8 mouse cellular contexts compared by ENCODE assay signal in genomic region chr2:173173008-173173407, GRCm38 (mm10). TPM values are rescaled to one million over a fixed set of nuclear protein-coding genes. Genes with fewer than 3 reads are reported as not detected.
A peak's percentile ranks its signal among the peaks of the same experiment; 100 is the strongest.
DNase-seq lines count a peak whose midpoint lies in the region; ATAC-seq and TF ChIP-seq lines count a peak whose summit lies in the region.

No protein-coding gene starts in this region.

- peak overlapping the region; percentile 56 for H3K4me2 ChIP-seq in forebrain, embryonic 14.5 days (ENCODE audit: low read length)
- H3K4me2 ChIP-seq in kidney, embryonic 15.5 days, result peak overlapping the region; percentile 59
- H3K4me2 ChIP-seq in midbrain, embryonic 14.5 days (ENCODE audit: low read length), result peak overlapping the region; percentile 64

- 2% methylated on average over 2 of the region's 2 CpGs for WGBS in forebrain, embryonic 14.5 days
- WGBS in kidney, embryonic 15.5 days, result 27% methylated on average over 2 of the region's 2 CpGs
- WGBS in midbrain, embryonic 14.5 days, result 7% methylated on average over 2 of the region's 2 CpGs

- peaks cover 16% of the 10 kb centered on the region for H3K4me1 ChIP-seq in forebrain, embryonic 14.5 days (ENCODE audit: control insufficient read depth, insufficient read depth, low read length)
- peaks cover 61% of the 10 kb centered on the region for H3K4me1 ChIP-seq in kidney, embryonic 15.5 days
- peaks cover 31% of the 10 kb centered on the region for H3K4me1 ChIP-seq in midbrain, embryonic 14.5 days (ENCODE audit: control insufficient read depth, insufficient read depth, low read length)

- ATAC-seq in forebrain, embryonic 14.5 days, result peak; percentile 51
- ATAC-seq in kidney, embryonic 15.5 days (replicated peaks; ENCODE audit: low FRiP score), result no peak
- peak; percentile 65 for ATAC-seq in midbrain, embryonic 14.5 days (ENCODE audit: low FRiP score, low TSS enrichment)

- peak; percentile 31 for DNase-seq in kidney, adult 11 months
- DNase-seq in kidney, postnatal 25 days, result no peak
- peak; percentile 90 for DNase-seq in brain, embryonic 14.5 days (ENCODE audit: low read depth)
- peak; percentile 77 for DNase-seq in forebrain, embryonic 14.5 days (ENCODE audit: low spot score)
- peak; percentile 80 for DNase-seq in midbrain, embryonic 14.5 days
- no peak for DNase-seq in thymus, adult 18-20 months
- no peak for DNase-seq in adrenal gland, postnatal 36 days

- TF ChIP-seq CTCF in brain, embryonic 14.5 days (IDR thresholded peaks at IDR 0.05; ENCODE audit: borderline replicate concordance, extremely low read depth, insufficient read depth, insufficient read length), result no peak

- H3K4me3 ChIP-seq in forebrain, embryonic 14.5 days (ENCODE audit: low read depth, low read length), result no peak overlapping the region
- H3K4me3 ChIP-seq in kidney, embryonic 15.5 days (replicated peaks), result no peak overlapping the region
- no peak overlapping the region for H3K4me3 ChIP-seq in midbrain, embryonic 14.5 days (replicated peaks; ENCODE audit: low read depth, low read length)

- peak overlapping the region; percentile 93 for H3K27ac ChIP-seq in forebrain, embryonic 14.5 days (ENCODE audit: low read depth, low read length)
- peak overlapping the region; percentile 94 for H3K27ac ChIP-seq in kidney, embryonic 15.5 days
- peak overlapping the region; percentile 92 for H3K27ac ChIP-seq in midbrain, embryonic 14.5 days (replicated peaks; ENCODE audit: low read depth, low read length)

- H3K9ac ChIP-seq in forebrain, embryonic 14.5 days (ENCODE audit: low read length), result no peak overlapping the region
- H3K9ac ChIP-seq in kidney, embryonic 15.5 days, result no peak overlapping the region
- H3K9ac ChIP-seq in midbrain, embryonic 14.5 days (replicated peaks; ENCODE audit: low read length), result no peak overlapping the region

- TF ChIP-seq POLR2A in brain, embryonic 14.5 days (IDR thresholded peaks at IDR 0.05; ENCODE audit: borderline replicate concordance, extremely low read depth, insufficient read depth, insufficient read length, poor library complexity, severe bottlenecking), result no peak

- no peaks in the 10 kb centered on the region for H3K9me3 ChIP-seq in forebrain, embryonic 14.5 days (replicated peaks; ENCODE audit: control insufficient read depth, low read length)
- H3K9me3 ChIP-seq in kidney, embryonic 15.5 days (replicated peaks), result no peaks in the 10 kb centered on the region; the same call in 1 of the 2 replicates
- no peaks in the 10 kb centered on the region for H3K9me3 ChIP-seq in midbrain, embryonic 14.5 days (ENCODE audit: control insufficient read depth, low read length)

- 0 out of 2 replicates have a peak, but pooled peaks cover 2% of the 10 kb centered on the region for H3K27me3 ChIP-seq in forebrain, embryonic 14.5 days (replicated peaks; ENCODE audit: control insufficient read depth, insufficient read depth, low read length)
- H3K27me3 ChIP-seq in kidney, embryonic 15.5 days, result peaks cover 79% of the 10 kb centered on the region
- no peaks in the 10 kb centered on the region for H3K27me3 ChIP-seq in midbrain, embryonic 14.5 days (ENCODE audit: control insufficient read depth, insufficient read depth, low read length)

- H3K36me3 ChIP-seq in forebrain, embryonic 14.5 days (ENCODE audit: control insufficient read depth, insufficient read depth, low read length), result no peaks in the 10 kb centered on the region
- no peaks in the 10 kb centered on the region for H3K36me3 ChIP-seq in kidney, embryonic 15.5 days
- no peaks in the 10 kb centered on the region for H3K36me3 ChIP-seq in midbrain, embryonic 14.5 days (ENCODE audit: control insufficient read depth, insufficient read depth, low read length)

RNA-seq across cellular contexts. Expression of gene Pck1, which starts 20.2 kb away (rescaled TPM):
- not detected in 2 replicates for polyA plus RNA-seq in brain, embryonic 14.5 days (2012; rRNA removed)
- not detected in 2 replicates for polyA plus RNA-seq in forebrain, embryonic 14.5 days (2014; fragmentation: Nextera tagmentation; extraction: Ambion mirVana)
- polyA plus RNA-seq in kidney, embryonic 15.5 days (2015; fragmentation: Nextera tagmentation; extraction: Ambion mirVana), result 17.9 and 18.0 TPM in 2 replicates
- not detected in 2 replicates for polyA plus RNA-seq in midbrain, embryonic 14.5 days (2014; fragmentation: Nextera tagmentation; extraction: Ambion mirVana)
- total RNA-seq in adrenal gland, postnatal 36 days (2021), result 100 to 1,000 TPM; 816 to 818 TPM

RNA-seq across cellular contexts. Expression of gene Zbp1, which starts 45.7 kb away (rescaled TPM):
- polyA plus RNA-seq in brain, embryonic 14.5 days (2012; rRNA removed), result 0.18 and 0.40 TPM in 2 replicates
- not detected in 2 replicates for polyA plus RNA-seq in forebrain, embryonic 14.5 days (2014; fragmentation: Nextera tagmentation; extraction: Ambion mirVana)
- 0.40 and 0.64 TPM in 2 replicates for polyA plus RNA-seq in kidney, embryonic 15.5 days (2015; fragmentation: Nextera tagmentation; extraction: Ambion mirVana)
- polyA plus RNA-seq in midbrain, embryonic 14.5 days (2014; fragmentation: Nextera tagmentation; extraction: Ambion mirVana), result 1.7 TPM in 1 of 2 replicates, not detected in the other
- total RNA-seq in adrenal gland, postnatal 36 days (2021), result 1 to 10 TPM; 1.6 to 4.9 TPM

RNA-seq across cellular contexts. Expression of gene Ctcfl, which starts 53.7 kb away (rescaled TPM):
- not detected in 2 replicates for polyA plus RNA-seq in brain, embryonic 14.5 days (2012; rRNA removed)
- not detected in 2 replicates for polyA plus RNA-seq in forebrain, embryonic 14.5 days (2014; fragmentation: Nextera tagmentation; extraction: Ambion mirVana)
- polyA plus RNA-seq in kidney, embryonic 15.5 days (2015; fragmentation: Nextera tagmentation; extraction: Ambion mirVana), result 0.12 and 0.21 TPM in 2 replicates
- not detected in 2 replicates for polyA plus RNA-seq in midbrain, embryonic 14.5 days (2014; fragmentation: Nextera tagmentation; extraction: Ambion mirVana)
- under 1 TPM; 0.10 TPM for total RNA-seq in adrenal gland, postnatal 36 days (2021)

Comparison
In these comparisons a context has a peak if more than half of its experiments do, and no peak if none do; other contexts are left out.
1. DNase-seq: peak in kidney, adult 11 months (single experiment), brain, embryonic 14.5 days (single experiment), forebrain, embryonic 14.5 days (single experiment) and midbrain, embryonic 14.5 days (single experiment); none in kidney, postnatal 25 days (0 of 2), thymus, adult 18-20 months (0 of 2) and adrenal gland, postnatal 36 days (0 of 2).
2. RNA of gene Pck1, which starts 20.2 kb away (polyA plus RNA-seq): 17.9 to 18.0 TPM in kidney, embryonic 15.5 days; not detected in brain, embryonic 14.5 days, not detected in forebrain, embryonic 14.5 days and not detected in midbrain, embryonic 14.5 days; every median in the first group is over 10 times any median in the second.
3. Peak in every context shown above with its lines, with median percentiles within 50 percentile points of each other: H3K27ac ChIP-seq and H3K4me2 ChIP-seq.